Mouse (Mus musculus) subcutaneous adipose tissue, adult 2 months (tissue): Measurements from ENCODE around the gene Med22. TPM values are rescaled to one million over a fixed set of nuclear protein-coding genes. Genes with fewer than 3 reads are reported as not detected.

ENCODE experiments used
- polyA plus RNA-seq: library from polyadenylated mRNA; depleted of rRNA; stranded (reverse); fragments of >200 nt; gene quantifications from 2 replicates; pipeline ENCODE4 v1.2.3, GENCODE M21; 2012; ENCODE audit warnings: low replicate concordance; rRNA removed

The Med22 gene
- polyA plus RNA-seq = 45.2 and 57.1 TPM in 2 replicates

DNA sequence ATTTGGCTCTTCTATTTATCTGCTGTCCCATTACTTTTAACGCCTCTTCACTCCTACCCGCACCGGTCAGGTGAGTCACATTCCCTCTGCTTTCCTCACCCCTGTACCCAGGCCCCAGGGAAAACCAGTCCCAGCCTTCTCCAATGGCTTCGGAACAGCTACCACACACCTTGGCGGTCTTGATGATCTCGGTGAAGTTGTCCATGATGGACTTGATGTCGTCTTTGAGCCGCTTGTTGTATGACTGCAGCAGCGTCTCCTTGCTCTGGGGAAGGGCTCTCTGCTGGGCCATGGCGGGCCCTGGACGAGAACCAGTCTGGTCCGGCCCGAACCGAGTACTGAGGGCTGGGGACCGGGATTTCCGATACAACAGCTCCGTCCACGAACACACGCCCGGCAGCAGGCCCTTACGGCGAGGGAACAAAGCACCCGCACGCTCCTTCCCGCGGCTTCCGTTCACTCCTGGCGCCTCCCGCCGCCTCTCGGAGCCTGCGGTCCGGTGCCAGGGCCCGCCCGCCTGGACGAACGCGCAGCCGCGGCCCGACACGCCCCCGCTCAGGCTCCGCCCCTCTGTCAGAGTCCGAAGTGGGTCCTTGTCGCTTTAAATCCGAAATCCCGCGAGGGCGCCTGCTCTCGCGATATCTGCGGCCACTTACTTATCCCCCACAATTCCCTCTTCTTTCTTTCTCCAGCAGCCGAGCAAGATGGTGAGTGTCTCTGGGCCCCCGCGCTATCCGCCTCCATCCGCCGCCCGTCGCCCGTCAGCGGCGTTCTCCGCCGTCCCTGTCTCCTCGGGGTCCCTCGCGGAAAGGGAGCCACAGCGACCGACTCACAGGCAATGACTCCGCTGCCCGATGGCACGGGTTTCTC, at the start of gene Med22, which contains the start of gene Rpl7a:
TSS of gene Med22 (minus strand) at position 554 of the 870 bp plus-strand sequence.
TSS of gene Rpl7a (plus strand) at position 641 of the 870 bp plus-strand sequence.

GRCm38 (mm10) chr2:26933304-26934055, 23.0 kb upstream of the Med22 start, which contains the start of the genes Surf4 and Stkld1:
TSS of gene Surf4 (minus strand) at chr2:26933928.
TSS of gene Stkld1 (plus strand) at chr2:26934047.

GRCm38 (mm10) chr2:26915927-26916728, 5.7 kb upstream of the Med22 start, which contains the start of the genes Surf2 and Surf1:
TSS of gene Surf2 (plus strand) at chr2:26916367.
TSS of gene Surf1 (minus strand) at chr2:26916530.

GRCm38 (mm10) chr2:26902467-26903220, 7.8 kb downstream of the Med22 start, which contains the start of gene Surf6:
TSS of gene Surf6 (minus strand) at chr2:26902879.

GRCm38 (mm10) chr2:26864879-26865278, 45.6 kb downstream of the Med22 start, which contains the start of gene Abo:
TSS of gene Abo (minus strand) at chr2:26864979.

Other genes with a start within 250 kb of the Med22 start
- not detected in 2 replicates for gene Lcn4, start 239.4 kb downstream of the Med22 start, polyA plus RNA-seq
- not detected in 2 replicates for gene Abo, start 45.7 kb downstream of the Med22 start, polyA plus RNA-seq
- gene Surf6, start 7.8 kb downstream of the Med22 start, polyA plus RNA-seq = 9.1 and 13.7 TPM in 2 replicates
- gene Rpl7a, start 87 bp upstream of the Med22 start, polyA plus RNA-seq = 643 and 1,211 TPM in 2 replicates
- gene Surf2, start 5.7 kb upstream of the Med22 start, polyA plus RNA-seq = 30.7 and 39.1 TPM in 2 replicates
- 62.4 and 65.8 TPM in 2 replicates for gene Surf1, start 5.9 kb upstream of the Med22 start, polyA plus RNA-seq
- 277 and 296 TPM in 2 replicates for gene Surf4, start 23.3 kb upstream of the Med22 start, polyA plus RNA-seq
- 0.30 and 0.46 TPM in 2 replicates for gene Stkld1, start 23.4 kb upstream of the Med22 start, polyA plus RNA-seq
- 17.8 and 35.4 TPM in 2 replicates for gene Rexo4, start 53.7 kb upstream of the Med22 start, polyA plus RNA-seq
- 0.06 TPM in 1 of 2 replicates, not detected in the other for gene Adamts13, start 62.7 kb upstream of the Med22 start, polyA plus RNA-seq
- 40.7 and 73.8 TPM in 2 replicates for gene Cacfd1, start 99.2 kb upstream of the Med22 start, polyA plus RNA-seq
- 2.8 and 8.1 TPM in 2 replicates for gene Slc2a6, start 117.3 kb upstream of the Med22 start, polyA plus RNA-seq
- 0.19 TPM in 1 of 2 replicates, not detected in the other for gene Mymk, start 161.5 kb upstream of the Med22 start, polyA plus RNA-seq
- gene Adamtsl2, start 168.7 kb upstream of the Med22 start, polyA plus RNA-seq = 3.9 and 8.9 TPM in 2 replicates
- gene Fam163b, start 231.8 kb upstream of the Med22 start, polyA plus RNA-seq = 0.10 and 0.48 TPM in 2 replicates